Mouse (Mus musculus) Muller cell, postnatal 12 days (primary cell): ENCODE measurements at regions not wholly inside any gene's neighbourhood (a gene's known extent, or its start where the extent isn't known, plus 50 kb on each side); places are given as distances from the start of the nearest gene placed in this dataset.
A peak's percentile ranks its signal among the peaks of the same experiment; 100 is the strongest.

Experiments
- DNase-seq: peaks from one replicate; pipeline ENCODE4 v3.0.0-alpha.2; 2015; ENCODE audit errors: inconsistent ontology term

GRCm38 (mm10) chr15:68811041-68811440 is 2310.3 kb upstream of the Lrrc6 start:
- DNase-seq: no peak

DNA sequence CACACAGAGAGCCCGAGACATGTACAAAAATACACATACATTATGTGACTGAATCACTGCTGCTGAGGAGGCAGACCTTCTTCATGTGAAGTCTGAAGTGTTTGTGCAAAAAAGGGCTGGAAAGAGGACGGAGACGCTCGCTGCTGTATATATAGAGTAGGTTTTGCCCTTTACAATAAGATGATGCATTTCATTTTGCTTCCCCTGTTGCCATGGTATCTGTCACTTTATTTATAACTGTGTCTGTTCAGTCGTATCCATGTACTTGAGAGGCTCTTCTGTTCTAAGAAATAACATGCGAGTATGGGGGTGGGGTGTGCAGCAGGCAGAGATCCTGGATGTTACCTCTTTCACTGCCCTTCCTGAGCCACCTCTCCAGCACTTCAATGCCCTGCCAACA is 2309.9 kb upstream of the Lrrc6 start:
- no peak for DNase-seq

- no peak for DNase-seq
These were observed 2307.5 kb upstream of the Lrrc6 start for GRCm38 (mm10) chr15:68808175-68808574.

GRCm38 (mm10) chr15:68804254-68804653 is 2303.5 kb upstream of the Lrrc6 start:
- DNase-seq: no peak

DNA sequence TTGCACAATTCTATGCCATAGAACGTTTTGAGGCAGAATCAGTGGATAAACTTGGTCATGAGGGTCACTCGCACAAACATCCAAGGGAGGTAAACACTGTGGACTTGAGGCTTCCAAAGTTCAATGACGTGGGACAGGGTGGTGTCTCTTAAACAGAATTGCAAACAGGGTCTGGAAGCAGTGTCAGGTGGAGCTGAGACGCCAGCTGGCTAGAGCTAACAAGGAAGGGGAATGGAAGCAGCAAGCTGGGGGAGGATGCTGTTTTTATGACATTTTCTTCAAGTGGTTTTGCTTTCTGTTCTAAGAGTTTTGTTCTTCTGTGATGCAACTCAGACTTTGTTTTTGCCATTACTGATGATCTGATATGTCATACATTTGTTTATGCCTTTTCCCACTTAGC is 2301.1 kb upstream of the Lrrc6 start:
- DNase-seq: no peak

DNA sequence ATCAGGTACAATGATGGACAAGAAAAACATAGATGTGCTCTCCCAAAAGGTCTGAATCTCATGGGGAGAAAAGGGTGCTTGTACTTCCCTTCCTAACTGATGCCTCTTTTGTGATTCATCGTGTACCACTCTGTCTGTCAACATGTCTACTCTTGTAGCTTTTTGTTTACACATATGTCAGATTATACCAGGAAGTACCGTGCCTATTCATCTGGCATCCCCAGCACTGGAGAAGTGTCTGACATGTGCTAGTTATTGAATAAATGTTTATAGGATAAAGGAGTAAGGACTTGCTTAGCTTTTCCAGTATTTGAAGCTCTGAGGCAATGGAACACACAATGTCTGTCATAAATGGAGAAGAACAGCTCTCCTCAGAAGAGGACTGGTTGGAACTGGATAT is 2296.7 kb upstream of the Lrrc6 start:
- no peak for DNase-seq

GRCm38 (mm10) chr15:68795239-68795960 is 2294.7 kb upstream of the Lrrc6 start:
- DNase-seq: no peak

DNA sequence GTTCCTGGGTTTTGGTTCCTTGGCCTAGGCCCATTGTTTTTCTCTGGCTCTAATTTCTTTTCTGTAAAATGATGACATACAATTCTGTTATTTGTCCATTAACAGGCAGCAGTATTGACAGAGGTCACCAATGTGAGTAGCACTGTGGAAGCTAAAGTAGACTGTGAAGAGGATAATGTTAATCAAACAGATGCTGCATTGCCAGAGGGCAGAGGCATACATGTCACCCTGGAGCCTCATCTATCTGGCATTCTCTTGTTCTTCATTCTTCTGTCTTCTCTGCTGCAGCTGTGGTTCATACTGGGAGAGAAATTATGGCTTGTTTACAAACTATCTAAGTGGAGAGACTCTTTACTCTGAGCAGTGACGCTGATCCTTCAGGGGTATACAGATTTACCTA is 2259.2 kb upstream of the Lrrc6 start:
- DNase-seq: no peak

- DNase-seq: peak; percentile 2
These were observed 2254.5 kb upstream of the Lrrc6 start for GRCm38 (mm10) chr15:68755255-68755654.

DNA sequence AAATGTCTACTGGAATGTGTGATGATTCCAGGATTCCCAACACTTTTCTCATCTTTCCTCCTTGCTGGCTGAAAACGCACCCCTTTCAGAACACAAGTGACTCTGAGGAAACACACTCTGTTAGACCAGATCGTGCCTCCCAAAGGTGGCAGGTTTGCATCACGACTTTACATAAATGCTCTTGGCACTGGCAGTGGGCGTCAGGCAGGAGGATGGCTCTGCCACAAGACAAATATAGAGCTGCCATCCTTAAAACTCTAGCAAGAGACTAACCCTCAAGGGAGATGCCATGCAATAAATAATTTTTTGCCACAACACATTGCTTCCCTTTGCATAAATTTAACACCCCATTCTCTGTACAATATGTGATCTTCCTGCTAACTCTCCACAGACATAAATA is 2254.1 kb upstream of the Lrrc6 start:
- no peak for DNase-seq

DNA sequence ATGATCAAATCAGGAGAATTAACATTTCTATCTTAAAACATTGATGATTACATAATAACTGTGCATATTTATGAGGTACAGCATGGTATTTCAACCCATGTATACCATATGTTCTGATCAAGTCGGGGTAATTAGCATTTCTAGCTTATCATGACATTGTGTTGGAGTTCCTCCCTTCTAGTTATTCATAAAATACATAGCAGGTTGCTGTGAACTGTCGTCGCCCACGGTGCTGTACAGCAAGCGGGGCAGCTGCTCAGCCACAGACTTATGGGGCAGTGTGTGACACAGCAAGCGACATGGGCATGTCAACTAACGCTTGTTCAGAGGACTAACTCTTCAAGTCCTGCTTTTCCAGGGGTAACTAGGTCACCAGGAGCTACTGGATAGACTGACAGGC is 2238.6 kb upstream of the Lrrc6 start:
- DNase-seq: no peak

DNA sequence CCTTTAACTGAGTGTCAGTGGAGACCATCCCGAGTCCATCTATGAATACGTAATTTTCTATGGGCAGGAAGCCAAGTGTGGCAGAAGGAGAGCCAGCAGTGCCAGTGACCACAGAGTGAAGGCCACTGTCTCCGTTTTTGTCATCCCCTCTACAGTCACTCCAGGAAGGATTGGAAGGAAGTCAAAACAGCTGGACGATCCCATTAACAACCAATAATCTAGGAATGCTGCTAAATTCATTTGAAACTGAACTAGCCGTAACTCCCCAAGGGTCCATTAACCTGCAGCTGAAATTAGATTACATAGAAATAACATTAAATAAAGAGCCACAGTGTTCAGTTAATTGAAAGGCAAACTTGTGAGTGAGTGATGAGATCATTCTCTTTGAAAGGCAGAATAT is 2220.5 kb upstream of the Lrrc6 start:
- DNase-seq: peak; percentile 39

GRCm38 (mm10) chr15:68719486-68719885 is 2218.8 kb upstream of the Lrrc6 start:
- peak; percentile 17 for DNase-seq

DNA sequence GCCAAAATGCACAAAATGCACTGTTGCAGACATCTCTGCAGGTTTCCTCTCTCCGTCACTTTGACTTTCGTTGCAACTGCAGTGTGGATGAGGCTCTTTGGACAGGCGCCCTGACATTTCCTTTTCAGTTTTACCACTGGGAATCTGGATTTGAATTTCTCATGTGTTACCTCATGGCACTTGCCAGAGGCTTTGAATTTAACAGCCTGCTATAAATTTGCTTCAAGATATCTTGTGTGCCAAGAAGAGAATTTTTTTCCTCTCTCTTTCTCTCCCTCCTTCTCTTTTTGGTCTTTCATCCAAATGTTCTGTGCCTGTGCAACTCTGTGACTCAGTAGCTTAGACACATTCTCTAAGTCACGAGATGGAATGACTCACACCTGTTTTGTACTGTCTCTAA is 2213.6 kb upstream of the Lrrc6 start:
- DNase-seq: no peak

- DNase-seq: no peak
These were observed 2206.6 kb upstream of the Lrrc6 start for GRCm38 (mm10) chr15:68707306-68707705.

DNA sequence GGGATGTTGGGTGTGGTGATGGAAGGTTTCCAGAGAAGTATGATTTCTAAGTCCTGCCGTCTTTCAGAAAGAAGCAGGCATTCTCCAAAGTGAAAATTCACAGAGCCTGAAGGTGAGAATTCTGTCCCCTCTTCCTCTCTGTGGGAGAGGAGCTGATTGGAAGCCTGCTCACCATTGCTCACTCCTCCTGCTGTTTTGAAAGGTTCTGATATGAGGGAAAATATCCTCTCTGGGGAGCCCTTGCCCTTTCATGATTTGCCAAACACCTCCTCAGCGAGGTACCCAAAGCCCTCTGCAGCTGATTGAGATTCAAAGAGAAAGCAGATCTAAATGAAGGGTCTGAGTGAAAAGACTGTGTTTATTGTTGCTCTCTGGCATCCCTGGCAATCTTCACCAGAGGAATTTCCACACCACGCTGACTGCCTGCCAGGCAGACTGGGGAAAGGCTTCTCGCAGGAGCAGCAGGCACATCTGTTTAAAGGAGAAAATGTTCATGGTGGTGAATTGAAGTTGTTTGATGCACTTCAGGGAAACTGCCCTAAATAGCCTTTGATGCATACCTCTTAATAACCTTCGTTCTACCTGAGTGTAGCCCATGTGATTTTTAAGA is 2194.4 kb upstream of the Lrrc6 start:
- peak; percentile 50 for DNase-seq

GRCm38 (mm10) chr15:68667462-68667861 is 2166.8 kb upstream of the Lrrc6 start:
- DNase-seq: no peak

- DNase-seq: no peak
These were observed 2164.6 kb upstream of the Lrrc6 start for GRCm38 (mm10) chr15:68665331-68665730.

- no peak for DNase-seq
These were observed 2156.0 kb upstream of the Lrrc6 start for GRCm38 (mm10) chr15:68656722-68657121.

DNA sequence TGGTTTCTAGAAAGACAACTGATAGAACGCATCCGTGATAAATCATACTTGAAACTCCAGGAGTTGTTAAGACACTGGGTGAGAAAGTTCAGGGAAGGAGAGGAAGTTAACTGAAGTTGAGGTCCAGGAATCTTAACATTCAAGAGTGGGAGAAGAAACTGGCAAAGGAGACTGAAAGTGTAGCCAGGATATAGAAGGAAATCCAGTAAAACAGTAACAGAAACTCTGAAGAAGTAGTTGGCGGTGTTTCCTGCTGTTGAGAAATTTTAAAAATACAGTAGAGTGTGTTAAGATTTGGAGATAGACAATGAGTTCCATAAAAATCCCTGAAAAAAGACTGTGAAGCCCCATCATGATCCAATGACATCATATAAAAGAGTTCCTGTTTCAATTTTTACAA is 2154.3 kb upstream of the Lrrc6 start:
- no peak for DNase-seq

- no peak for DNase-seq
These were observed 2149.9 kb upstream of the Lrrc6 start for GRCm38 (mm10) chr15:68650609-68651008.

- DNase-seq: peak; percentile 68
These were observed 2149.3 kb upstream of the Lrrc6 start for GRCm38 (mm10) chr15:68650033-68650432.

- DNase-seq: no peak
These were observed 2146.2 kb upstream of the Lrrc6 start for GRCm38 (mm10) chr15:68646865-68647264.

- DNase-seq: no peak
These were observed 2144.2 kb upstream of the Lrrc6 start for GRCm38 (mm10) chr15:68644862-68645261.
